Mouse (Mus musculus) embryonic facial prominence, embryonic 14.5 days (tissue): ENCODE results near the gene Klhdc1. TPM values are rescaled to one million over a fixed set of nuclear protein-coding genes. Genes with fewer than 3 reads are reported as not detected.
A peak's percentile ranks its signal among the peaks of the same experiment; 100 is the strongest.

Experiments used
- ATAC-seq: fragments of 200-750 bp; cut with Nextera tagmentation; 2 replicates; pipeline ENCODE4 v1.8.0; 2017; ENCODE audit warnings: low read depth, moderate number of reproducible peaks, moderate TSS enrichment
- DNase-seq: peaks from one replicate; pipeline ENCODE4 v3.0.0-alpha.2; 2015; ENCODE audit warnings: low spot score
- H3K27ac ChIP-seq: fragments of 300-500 bp; sonication (generic); replicated peaks from 2 replicates; pipeline ENCODE4 v1.5.1; 2014; ENCODE audit warnings: low read depth, mild to moderate bottlenecking, low read length, moderate library complexity
- H3K27me3 ChIP-seq: fragments of 300-500 bp; sonication (generic); replicated peaks from 2 replicates; pipeline ENCODE4 v1.6.1; 2014; ENCODE audit warnings: low read length; ENCODE audit not compliant: control insufficient read depth, insufficient read depth
- H3K36me3 ChIP-seq: fragments of 300-500 bp; sonication (generic); 2 replicates; pipeline ENCODE4 v1.6.1; 2014; ENCODE audit warnings: low read length, mixed read lengths; ENCODE audit not compliant: control insufficient read depth, insufficient read depth
- H3K4me1 ChIP-seq: fragments of 300-500 bp; sonication (generic); 2 replicates; pipeline ENCODE4 v1.6.1; 2014; ENCODE audit warnings: antibody characterized with exemption, low read length; ENCODE audit not compliant: control insufficient read depth, insufficient read depth
- H3K4me2 ChIP-seq: fragments of 300-500 bp; sonication (generic); 2 replicates; pipeline ENCODE4 v1.6.1; 2014; ENCODE audit warnings: low read depth, mild to moderate bottlenecking, low read length, moderate library complexity, mixed read lengths
- H3K4me3 ChIP-seq: fragments of 300-500 bp; sonication (generic); 2 replicates; pipeline ENCODE4 v1.5.1; 2014; ENCODE audit warnings: low read depth, mild to moderate bottlenecking, low read length
- H3K9ac ChIP-seq: fragments of 300-500 bp; sonication (generic); 2 replicates; pipeline ENCODE4 v1.6.1; 2014; ENCODE audit warnings: low read depth, mild to moderate bottlenecking, low read length, moderate library complexity, mixed read lengths
- H3K9me3 ChIP-seq: fragments of 300-500 bp; sonication (generic); 2 replicates; pipeline ENCODE4 v1.6.1; 2016; ENCODE audit warnings: low read length; ENCODE audit not compliant: control insufficient read depth
- WGBS: fragments of 180-500 bp; shearing (Covaris S2); extraction: QIAGEN DNeasy Blood & Tissue Kit; methylation state at CpG from one replicate; pipeline ENCODE4 v1.1.7; 2014; 5-methylcytosine and 5-hydroxymethylcytosine counted together
- polyA plus RNA-seq: library from polyadenylated mRNA; unstranded; fragments of >200 nt; fragmentation: Nextera tagmentation; extraction: Ambion mirVana; gene quantifications from 2 replicates; pipeline ENCODE4 v1.2.1, GENCODE M21; 2014

Gene Klhdc1
- polyA plus RNA-seq, 1 experiment from 2014 or later: 9.8 TPM

DNA sequence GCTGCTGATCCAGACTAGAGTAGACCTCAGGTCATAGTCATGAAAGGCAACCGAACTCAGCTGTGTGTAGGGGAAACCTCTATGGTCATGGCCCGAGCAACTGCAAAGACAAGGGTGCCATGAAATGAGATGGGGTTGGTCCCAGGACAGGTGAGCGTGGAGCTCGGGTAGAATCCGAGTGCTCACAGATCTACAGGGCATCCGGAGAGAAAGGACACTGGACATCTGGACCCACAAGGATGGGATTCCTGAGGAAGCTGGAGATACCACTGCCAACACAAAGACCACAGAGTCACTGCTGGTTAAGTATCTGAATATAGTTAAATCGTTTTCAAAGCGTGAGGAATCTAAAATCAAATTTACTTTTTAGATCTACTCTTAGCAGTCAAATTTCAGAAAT, 33.6 kb upstream of the Klhdc1 start:
- ATAC-seq (no peak), DNase-seq (no peak)
- WGBS: 93% methylated on average over 8 of the region's 8 CpGs
- Histone ChIP-seq H3K4me3 (no peak overlapping the region), H3K27ac (no peak overlapping the region), H3K9ac (no peak overlapping the region), H3K4me1 (no peaks in the 10 kb centered on the region), H3K36me3 (peaks cover 64% of the 10 kb centered on the region), H3K9me3 (no peaks in the 10 kb centered on the region), H3K4me2 (no peak overlapping the region), H3K27me3 (no peaks in the 10 kb centered on the region)

DNA sequence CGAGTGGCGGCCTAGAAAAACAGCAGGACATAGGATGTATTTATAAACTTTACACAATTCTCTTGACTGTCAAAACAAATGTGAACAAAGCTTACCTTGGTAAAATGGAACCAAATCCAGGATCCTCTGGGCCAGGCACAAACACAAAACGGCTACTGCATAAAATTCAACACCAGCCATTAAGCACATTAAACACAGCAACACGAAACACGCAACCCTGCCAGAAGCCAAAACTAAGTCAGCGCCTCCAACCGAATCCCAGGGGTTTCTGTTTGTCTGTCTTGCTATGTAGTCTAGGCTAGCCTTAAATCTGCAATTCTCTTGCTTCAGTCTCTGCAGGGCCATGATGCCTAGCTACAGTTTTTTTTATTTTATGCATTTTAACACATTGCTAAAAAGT, 33.0 kb upstream of the Klhdc1 start:
- WGBS: 92% methylated on average over 7 of the region's 7 CpGs
- Histone ChIP-seq H3K4me1 (no peaks in the 10 kb centered on the region), H3K9ac (no peak overlapping the region), H3K4me2 (no peak overlapping the region), H3K4me3 (no peak overlapping the region), H3K27me3 (no peaks in the 10 kb centered on the region), H3K27ac (no peak overlapping the region), H3K36me3 (peaks cover 63% of the 10 kb centered on the region), H3K9me3 (no peaks in the 10 kb centered on the region)
- no peak for DNase-seq
- no peak for ATAC-seq

DNA sequence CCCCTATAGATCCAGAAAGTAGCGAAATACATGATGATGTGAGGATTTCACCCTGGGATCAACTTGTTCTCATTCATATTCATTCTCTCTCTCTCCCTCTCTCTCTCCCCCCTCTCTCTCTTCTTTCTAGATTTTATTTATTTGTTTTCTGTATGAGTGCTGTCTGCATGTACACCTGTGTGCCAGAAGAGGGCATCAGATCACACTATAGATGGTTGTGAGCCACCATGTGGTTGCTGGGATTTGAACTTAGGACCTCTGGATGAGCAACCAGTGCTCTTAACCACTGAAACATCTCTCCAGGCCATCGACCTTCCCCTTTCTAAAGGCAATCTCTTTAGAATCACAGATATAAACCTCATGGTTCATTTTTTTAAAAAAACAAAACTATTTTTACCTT, 32.5 kb upstream of the Klhdc1 start:
- Histone ChIP-seq H3K4me1 (no peaks in the 10 kb centered on the region), H3K9ac (no peak overlapping the region), H3K27me3 (no peaks in the 10 kb centered on the region), H3K4me2 (no peak overlapping the region), H3K9me3 (no peaks in the 10 kb centered on the region), H3K27ac (no peak overlapping the region), H3K36me3 (peaks cover 62% of the 10 kb centered on the region), H3K4me3 (no peak overlapping the region)
- 89% methylated on average over 2 of the region's 2 CpGs for WGBS
- ATAC-seq (no peak), DNase-seq (no peak)

DNA sequence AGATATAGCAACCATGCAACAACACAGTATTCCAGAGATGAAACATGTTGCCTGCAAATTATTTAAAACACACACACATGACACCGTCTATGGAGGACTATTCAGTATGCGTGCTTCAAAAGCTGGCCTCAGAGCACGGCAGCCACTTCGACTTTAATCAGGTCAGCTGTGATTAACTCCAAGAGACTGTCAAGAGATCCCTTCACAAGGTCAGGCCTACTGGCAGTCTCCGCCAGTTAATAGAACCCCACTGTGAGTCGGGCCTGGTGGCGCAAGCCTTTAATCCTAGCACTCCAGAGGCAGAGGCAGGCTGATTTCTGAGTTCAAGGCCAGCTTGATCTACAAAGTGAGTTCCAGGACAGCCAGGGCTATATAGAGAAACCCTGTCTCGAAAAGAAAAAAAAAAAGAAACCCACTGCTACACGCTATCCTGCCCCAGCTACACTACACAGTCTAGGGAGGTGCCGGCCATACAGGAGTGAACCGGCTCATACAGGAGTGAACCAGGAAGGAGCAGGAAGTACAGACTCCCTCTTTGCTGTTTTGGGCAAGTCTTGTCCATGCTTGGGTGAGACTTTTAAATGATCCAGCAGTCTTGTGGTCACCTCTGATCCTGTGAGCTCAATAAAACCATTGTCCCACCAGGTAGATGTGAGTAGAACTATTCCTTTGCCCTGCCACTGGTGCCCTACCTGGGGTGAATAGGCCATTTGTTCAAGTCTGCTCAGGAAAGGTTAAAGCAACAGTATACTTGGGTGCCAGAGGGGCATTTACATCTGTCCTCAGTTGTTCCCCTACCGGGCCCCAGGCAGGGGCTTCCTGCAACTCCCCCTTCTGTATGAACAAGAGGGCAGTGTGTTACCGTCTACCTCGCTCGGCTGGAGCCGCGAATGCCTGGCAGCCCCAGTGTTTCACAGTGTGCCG, 30.7 kb upstream of the Klhdc1 start:
- H3K27me3 ChIP-seq: no peaks in the 10 kb centered on the region
- no peak overlapping the region for H3K4me3 ChIP-seq
- 82% methylated on average over 18 of the region's 18 CpGs for WGBS
- peak; percentile 22 for DNase-seq
- H3K27ac ChIP-seq: no peak overlapping the region
- H3K4me1 ChIP-seq: no peaks in the 10 kb centered on the region
- no peak overlapping the region for H3K9ac ChIP-seq
- no peak overlapping the region for H3K4me2 ChIP-seq
- peak; percentile 76 for ATAC-seq
- peaks cover 73% of the 10 kb centered on the region for H3K36me3 ChIP-seq
- H3K9me3 ChIP-seq: no peaks in the 10 kb centered on the region

DNA sequence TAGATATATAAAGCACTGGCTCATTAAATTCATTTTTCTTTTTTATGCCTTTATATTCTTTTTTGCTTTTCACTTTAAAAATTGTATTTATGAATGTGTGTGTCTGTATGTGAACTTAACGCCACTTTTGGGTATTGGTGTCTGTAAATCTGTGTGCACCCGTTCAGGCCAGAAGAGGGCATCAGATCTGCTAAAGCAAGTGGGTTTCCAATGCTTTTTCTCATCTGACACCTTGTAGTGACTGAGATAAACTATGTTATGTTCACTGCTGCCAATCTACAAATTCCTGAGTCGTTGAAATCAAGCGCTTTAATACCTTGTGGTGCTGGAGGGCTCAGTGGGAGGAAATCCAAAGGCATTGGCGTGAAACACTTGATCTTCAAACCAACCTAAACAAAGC, 29.9 kb upstream of the Klhdc1 start:
- no peak overlapping the region for H3K9ac ChIP-seq
- no peaks in the 10 kb centered on the region for H3K9me3 ChIP-seq
- H3K4me1 ChIP-seq: no peaks in the 10 kb centered on the region
- no peak overlapping the region for H3K27ac ChIP-seq
- H3K4me2 ChIP-seq: no peak overlapping the region
- no peak overlapping the region for H3K4me3 ChIP-seq
- no peak for ATAC-seq
- H3K36me3 ChIP-seq: peaks cover 76% of the 10 kb centered on the region
- 79% methylated on average over 5 of the region's 5 CpGs for WGBS
- H3K27me3 ChIP-seq: no peaks in the 10 kb centered on the region
- peak; percentile 27 for DNase-seq

DNA sequence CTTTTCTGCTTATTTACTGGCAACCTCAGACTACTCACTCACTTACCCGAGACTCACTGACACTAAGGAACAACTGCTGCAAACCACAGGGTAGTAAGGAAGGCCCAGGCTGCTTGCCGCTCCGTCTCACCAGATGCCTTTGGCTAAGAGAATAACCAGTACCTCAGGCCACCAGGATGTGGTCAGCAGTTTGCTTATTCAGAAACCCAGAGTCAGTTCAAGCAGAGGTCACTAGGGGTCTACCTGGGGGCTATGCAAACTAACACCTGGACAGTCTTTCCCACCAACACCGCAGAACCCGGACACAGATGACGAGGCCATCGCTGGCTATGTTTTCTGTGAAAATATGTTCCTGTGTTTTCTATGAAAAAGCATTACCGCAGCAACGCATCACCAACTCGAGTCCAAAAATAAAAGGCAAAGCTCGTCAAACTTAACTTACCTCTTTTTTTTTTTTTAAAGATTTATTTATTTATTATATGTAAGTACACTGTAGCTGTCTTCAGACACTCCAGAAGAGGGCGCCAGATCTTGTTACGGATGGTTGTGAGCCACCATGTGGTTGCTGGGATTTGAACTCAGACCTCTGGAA, 27.7 kb upstream of the Klhdc1 start:
- Histone ChIP-seq H3K4me2 (no peak overlapping the region), H3K27me3 (no peaks in the 10 kb centered on the region), H3K4me3 (no peak overlapping the region), H3K27ac (no peak overlapping the region), H3K4me1 (no peaks in the 10 kb centered on the region), H3K36me3 (peaks cover 80% of the 10 kb centered on the region), H3K9me3 (no peaks in the 10 kb centered on the region), H3K9ac (no peak overlapping the region)
- ATAC-seq: no peak
- 94% methylated on average over 13 of the region's 13 CpGs for WGBS
- no peak for DNase-seq

DNA sequence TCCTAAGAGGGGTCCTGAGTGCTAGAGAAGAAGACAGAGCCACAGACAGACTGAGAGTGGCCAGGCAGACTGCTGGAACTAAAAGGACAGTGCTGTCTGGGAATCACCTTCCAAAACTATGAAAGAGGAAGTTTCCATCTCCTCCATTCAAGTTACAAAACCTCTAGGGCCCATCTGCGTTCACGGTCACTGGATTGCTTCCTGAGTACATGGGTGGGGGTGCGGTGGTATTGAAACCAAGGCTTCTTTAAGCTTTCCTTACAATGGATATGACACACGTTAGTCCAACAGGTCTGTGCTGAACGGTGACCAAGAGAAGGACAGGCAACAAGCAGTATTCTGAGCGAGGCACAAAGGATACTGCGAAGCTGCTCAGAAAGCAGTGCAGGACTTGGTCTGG, 26.6 kb upstream of the Klhdc1 start:
- Histone ChIP-seq H3K4me1 (no peaks in the 10 kb centered on the region), H3K4me3 (no peak overlapping the region), H3K4me2 (no peak overlapping the region), H3K9me3 (no peaks in the 10 kb centered on the region), H3K36me3 (peaks cover 83% of the 10 kb centered on the region), H3K27me3 (no peaks in the 10 kb centered on the region), H3K9ac (no peak overlapping the region), H3K27ac (no peak overlapping the region)
- ATAC-seq (no peak), DNase-seq (no peak)
- 91% methylated on average over 7 of the region's 7 CpGs for WGBS

DNA sequence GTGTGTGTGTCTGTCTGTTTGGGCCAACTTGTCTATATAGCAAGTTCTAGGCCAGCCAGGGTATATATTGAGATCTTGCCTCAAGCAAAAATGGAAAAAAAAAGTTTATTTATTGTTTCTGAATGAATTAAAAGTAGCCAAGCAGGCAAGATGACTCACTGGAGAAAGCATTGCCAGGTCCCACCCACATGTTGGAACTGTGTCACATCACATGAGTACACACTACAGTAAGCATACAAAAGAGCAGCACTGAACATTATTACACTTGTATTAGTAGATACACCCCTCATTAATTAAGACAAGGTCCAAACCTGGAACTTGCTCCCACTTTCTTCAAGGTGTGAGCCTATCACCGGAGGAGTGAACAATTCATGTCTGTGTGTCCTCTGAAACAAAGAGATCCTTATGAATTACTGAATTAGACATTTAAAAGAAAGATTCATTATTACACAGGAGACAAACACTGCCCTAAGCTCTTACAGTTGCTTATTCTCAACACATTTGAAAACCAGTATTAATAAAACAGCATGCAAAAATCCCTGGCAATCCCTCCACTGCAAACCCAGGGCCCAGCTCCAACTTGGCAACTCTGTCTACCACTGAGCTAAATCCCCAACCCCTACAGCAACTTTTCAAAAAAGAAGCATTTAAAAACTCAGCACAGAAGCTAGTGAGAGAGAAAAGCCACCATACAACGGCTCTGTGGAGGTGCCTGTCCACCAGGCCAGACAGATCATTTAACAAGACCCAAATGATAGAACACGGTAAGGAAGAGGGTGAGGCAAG, 25.8 kb upstream of the Klhdc1 start:
- H3K4me2 ChIP-seq: no peak overlapping the region
- H3K9ac ChIP-seq: no peak overlapping the region
- DNase-seq (no peak), ATAC-seq (no peak)
- H3K4me1 ChIP-seq: no peaks in the 10 kb centered on the region
- no peak overlapping the region for H3K27ac ChIP-seq
- WGBS: 69% methylated on average over 3 of the region's 3 CpGs
- H3K27me3 ChIP-seq: no peaks in the 10 kb centered on the region
- H3K9me3 ChIP-seq: no peaks in the 10 kb centered on the region
- H3K36me3 ChIP-seq: peaks cover 78% of the 10 kb centered on the region
- no peak overlapping the region for H3K4me3 ChIP-seq
